ENCODE assay signal across 8 mouse cellular contexts in genomic region chr8:24337635-24338034, GRCm38 (mm10).
A peak's percentile ranks its signal among the peaks of the same experiment; 100 is the strongest.
DNase-seq lines count a peak whose midpoint lies in the region; ATAC-seq and TF ChIP-seq lines count a peak whose summit lies in the region.

No protein-coding gene starts in this region.

- peak; percentile 11 for DNase-seq in adrenal gland, adult 2 months
- no peak for DNase-seq in adrenal gland, adult 8-10 months
- peak; percentile 27 to 46 for DNase-seq in layer of hippocampus, adult 2 months (ENCODE audit: low spot score in 2 of 2)
- DNase-seq in layer of hippocampus, adult 9-10 months (ENCODE audit: low spot score) = no peak
- peak; percentile 7 for DNase-seq in lung, postnatal 25 days (ENCODE audit: low spot score)

- H3K27ac ChIP-seq in layer of hippocampus, adult 2 months = no peak overlapping the region

- peak; percentile 75 for TF ChIP-seq CTCF in layer of hippocampus, adult 2 months (conservative IDR thresholded peaks at IDR 0.05)

- no peak overlapping the region for H3K4me3 ChIP-seq in layer of hippocampus, adult 2 months

- peak; percentile 52; the same call in 1 of the 2 replicates for ATAC-seq in frontal cortex, adult (ENCODE audit: low TSS enrichment)
- ATAC-seq in megakaryocyte-erythroid progenitor cell, adult 5-6 weeks (replicated peaks; ENCODE audit: low FRiP score, low TSS enrichment, poor library complexity, severe bottlenecking) = no peak
- ATAC-seq in granulocyte monocyte progenitor cell, adult 5-6 weeks (replicated peaks; ENCODE audit: poor library complexity, severe bottlenecking) = no peak

Comparison
In these comparisons a context has a peak if more than half of its experiments do, and no peak if none do; other contexts are left out.
1. DNase-seq: peak in adrenal gland, adult 2 months (single experiment), layer of hippocampus, adult 2 months (2 of 2) and lung, postnatal 25 days (single experiment); none in adrenal gland, adult 8-10 months (single experiment) and layer of hippocampus, adult 9-10 months (single experiment).